Mouse (Mus musculus): ENCODE data around the gene Pik3ap1.

Pik3ap1 gene

GRCm38 (mm10) chr19:41369557-41370460, 15.1 kb downstream of the Pik3ap1 start:
- DNase-seq (ENCODE audit: low read depth, low spot score): no peak

- no peak for DNase-seq (ENCODE audit: low read depth, low spot score)
Observed at GRCm38 (mm10) chr19:41366854-41367517, 17.9 kb downstream of the Pik3ap1 start.

- no peak for DNase-seq (ENCODE audit: low read depth, low spot score)
Observed at GRCm38 (mm10) chr19:41366192-41366853, 18.6 kb downstream of the Pik3ap1 start.

- no peak for DNase-seq (ENCODE audit: low read depth, low spot score)
Observed at GRCm38 (mm10) chr19:41365570-41365969, 19.3 kb downstream of the Pik3ap1 start.

- no peak for DNase-seq (ENCODE audit: low read depth, low spot score)
Observed at GRCm38 (mm10) chr19:41364509-41364908, 20.4 kb downstream of the Pik3ap1 start.

- no peak for DNase-seq (ENCODE audit: low read depth, low spot score)
Observed at GRCm38 (mm10) chr19:41362963-41363362, 21.9 kb downstream of the Pik3ap1 start.

- DNase-seq (ENCODE audit: low read depth, low spot score): no peak
Observed at GRCm38 (mm10) chr19:41360459-41360858, 24.4 kb downstream of the Pik3ap1 start.

GRCm38 (mm10) chr19:41354287-41354951, 30.5 kb downstream of the Pik3ap1 start:
- no peak for DNase-seq (ENCODE audit: low read depth, low spot score)

- DNase-seq (ENCODE audit: low read depth, low spot score): no peak
Observed at GRCm38 (mm10) chr19:41349624-41350023, 35.3 kb downstream of the Pik3ap1 start.

- no peak for DNase-seq (ENCODE audit: low read depth, low spot score)
Observed at GRCm38 (mm10) chr19:41348161-41348560, 36.7 kb downstream of the Pik3ap1 start.

- DNase-seq (ENCODE audit: low read depth, low spot score): no peak
Observed at GRCm38 (mm10) chr19:41347326-41347725, 37.6 kb downstream of the Pik3ap1 start.

GRCm38 (mm10) chr19:41346099-41346850, 38.6 kb downstream of the Pik3ap1 start:
- DNase-seq (ENCODE audit: low read depth, low spot score): no peak

- no peak for DNase-seq (ENCODE audit: low read depth, low spot score)
Observed at GRCm38 (mm10) chr19:41345028-41345741, 39.7 kb downstream of the Pik3ap1 start.

GRCm38 (mm10) chr19:41344666-41345027, 40.3 kb downstream of the Pik3ap1 start:
- no peak for DNase-seq (ENCODE audit: low read depth, low spot score)

- no peak for DNase-seq (ENCODE audit: low read depth, low spot score)
Observed at GRCm38 (mm10) chr19:41342592-41343090, 42.3 kb downstream of the Pik3ap1 start.

- DNase-seq (ENCODE audit: low read depth, low spot score): no peak
Observed at GRCm38 (mm10) chr19:41341677-41342076, 43.2 kb downstream of the Pik3ap1 start.

- no peak for DNase-seq (ENCODE audit: low read depth, low spot score)
Observed at GRCm38 (mm10) chr19:41339020-41339836, 45.7 kb downstream of the Pik3ap1 start.

- DNase-seq (ENCODE audit: low read depth, low spot score): no peak
Observed at GRCm38 (mm10) chr19:41338379-41338778, 46.5 kb downstream of the Pik3ap1 start.

GRCm38 (mm10) chr19:41335721-41336120, 49.2 kb downstream of the Pik3ap1 start:
- no peak for DNase-seq (ENCODE audit: low read depth, low spot score)
